Mouse (Mus musculus) neural tube, embryonic 15.5 days (tissue): ENCODE measurements around the gene Vmn1r36. TPM values are rescaled to one million over a fixed set of nuclear protein-coding genes. Genes with fewer than 3 reads are reported as not detected.
"Not testable (repeated sequence)": the region's sequence is repeated elsewhere in the genome, so short reads cannot be mapped to it uniquely, and the experiment has no call there.

ENCODE experiments used
- ATAC-seq: fragments of 200-750 bp; cut with Nextera tagmentation; 2 replicates; pipeline ENCODE4 v1.8.0; 2017; ENCODE audit warnings: mild to moderate bottlenecking, moderate TSS enrichment, moderate library complexity; ENCODE audit not compliant: low FRiP score
- H3K27ac ChIP-seq: fragments of 300-500 bp; sonication (generic); replicated peaks from 2 replicates; pipeline ENCODE4 v1.5.1; 2015; ENCODE audit warnings: mild to moderate bottlenecking, inconsistent platforms
- H3K27me3 ChIP-seq: fragments of 300-500 bp; sonication (generic); replicated peaks from 2 replicates; pipeline ENCODE4 v1.6.1; 2015; ENCODE audit warnings: inconsistent platforms
- H3K36me3 ChIP-seq: fragments of 300-500 bp; sonication (generic); 2 replicates; pipeline ENCODE4 v1.6.1; 2015; ENCODE audit warnings: inconsistent platforms
- H3K4me1 ChIP-seq: fragments of 300-500 bp; sonication (generic); 2 replicates; pipeline ENCODE4 v1.6.1; 2015; ENCODE audit warnings: inconsistent platforms
- H3K4me2 ChIP-seq: fragments of 300-500 bp; sonication (generic); 2 replicates; pipeline ENCODE4 v1.6.1; 2015; ENCODE audit warnings: inconsistent platforms, mild to moderate bottlenecking, moderate library complexity
- H3K4me3 ChIP-seq: fragments of 300-500 bp; sonication (generic); replicated peaks from 2 replicates; pipeline ENCODE4 v1.5.1; 2015; ENCODE audit warnings: mild to moderate bottlenecking, inconsistent platforms
- H3K9ac ChIP-seq: fragments of 300-500 bp; sonication (generic); replicated peaks from 2 replicates; pipeline ENCODE4 v1.6.1; 2015; ENCODE audit warnings: mild to moderate bottlenecking, inconsistent platforms
- H3K9me3 ChIP-seq: fragments of 300-500 bp; sonication (generic); replicated peaks from 2 replicates; pipeline ENCODE4 v1.6.1; 2016; ENCODE audit warnings: inconsistent platforms
- WGBS: fragments of 180-500 bp; shearing (Covaris S2); methylation state at CpG from one replicate; pipeline ENCODE4 v1.1.7; 2015; ENCODE audit warnings: mixed read lengths; 5-methylcytosine and 5-hydroxymethylcytosine counted together
- polyA plus RNA-seq: library from polyadenylated mRNA; unstranded; fragments of >200 nt; fragmentation: Nextera tagmentation; extraction: Ambion mirVana; gene quantifications from 2 replicates; pipeline ENCODE4 v1.2.1, GENCODE M21; 2015

Vmn1r36 gene
- not detected in 2 replicates for polyA plus RNA-seq

DNA sequence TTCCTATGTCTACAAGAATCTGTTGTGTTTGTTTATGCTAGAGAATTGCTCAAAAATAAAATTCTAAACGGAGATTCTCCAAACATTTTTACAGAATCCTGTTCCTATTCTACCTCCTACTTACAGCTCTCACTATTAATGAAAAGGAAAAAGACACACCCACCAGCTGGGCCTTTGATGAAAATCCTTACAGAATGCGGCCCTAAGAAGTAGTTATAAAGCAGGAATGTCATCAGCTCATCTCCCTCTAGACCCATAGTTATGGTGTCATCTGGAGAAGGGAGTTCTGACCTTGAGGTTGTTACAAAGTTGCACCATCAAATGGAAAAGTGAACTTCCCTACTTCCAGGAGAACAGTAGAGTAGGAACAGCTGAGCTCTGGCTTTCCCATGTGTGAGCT, at the start of gene Vmn1r36:
Gene Vmn1r36 (minus strand): TSS at position 101 of the 400 bp plus-strand sequence.
- WGBS = 70% methylated on average over 2 of the region's 2 CpGs
- not testable (repeated sequence) for H3K4me2 ChIP-seq

DNA sequence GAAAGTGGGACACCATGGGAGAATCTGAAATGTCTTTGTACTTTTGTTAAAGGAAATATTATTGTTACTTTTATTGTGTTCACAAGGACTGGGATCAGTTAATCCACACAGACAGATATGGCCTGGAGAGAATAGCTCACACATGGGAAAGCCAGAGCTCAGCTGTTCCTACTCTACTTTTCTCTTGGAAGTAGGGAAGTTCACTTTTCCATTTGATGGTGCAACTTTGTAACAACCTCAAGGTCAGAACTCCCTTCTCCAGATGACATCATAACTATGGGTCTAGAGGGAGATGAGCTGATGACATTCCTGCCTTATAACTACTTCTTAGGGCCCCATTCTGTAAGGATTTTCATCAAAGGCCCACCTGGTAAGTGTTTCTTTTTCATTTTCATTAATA, 10.1 kb upstream of the Vmn1r36 start, which contains the start of gene Vmn1r37:
Gene Vmn1r37 (plus strand): TSS at position 301 of the 400 bp plus-strand sequence.
- not testable (repeated sequence) for H3K4me1 ChIP-seq, ATAC-seq, H3K9ac ChIP-seq

More for the DNA sequence above, at the start of gene Vmn1r36:
- not testable (repeated sequence) for H3K4me1 ChIP-seq, H3K9me3 ChIP-seq, H3K27ac ChIP-seq, H3K9ac ChIP-seq, H3K27me3 ChIP-seq, ATAC-seq, H3K4me3 ChIP-seq, H3K36me3 ChIP-seq

DNA sequence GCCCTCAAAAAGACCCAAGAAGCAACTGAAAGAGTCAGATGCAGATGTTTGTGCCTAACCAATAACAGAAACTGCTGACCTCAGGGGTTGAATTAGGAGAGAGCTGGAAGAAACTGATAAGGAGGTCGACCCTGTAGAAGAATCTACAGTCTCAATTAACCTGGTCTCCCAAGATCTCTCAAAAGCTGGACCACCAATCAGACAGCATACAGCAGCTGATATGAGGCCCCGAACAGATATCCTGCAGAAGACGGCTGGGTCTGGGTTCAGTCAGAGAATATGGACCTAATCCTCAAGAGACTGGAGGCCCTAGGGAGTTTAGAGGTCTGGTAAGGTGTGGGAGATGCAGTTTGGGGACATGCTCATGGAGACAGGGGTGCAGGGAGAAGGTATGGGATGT, 5.1 kb downstream of the Vmn1r36 start:
- no peak overlapping the region for H3K9ac ChIP-seq
- H3K4me1 ChIP-seq = no peaks in the 10 kb centered on the region
- ATAC-seq = no peak
- 87% methylated on average over 3 of the region's 3 CpGs for WGBS
- no peaks in the 10 kb centered on the region for H3K9me3 ChIP-seq
- H3K27me3 ChIP-seq = no peaks in the 10 kb centered on the region
- no peak overlapping the region for H3K27ac ChIP-seq
- H3K36me3 ChIP-seq = no peaks in the 10 kb centered on the region
- no peak overlapping the region for H3K4me3 ChIP-seq
- no peak overlapping the region for H3K4me2 ChIP-seq

More for the DNA sequence above, 10.1 kb upstream of the Vmn1r36 start, which contains the start of gene Vmn1r37:
- H3K27ac ChIP-seq, H3K4me3 ChIP-seq, H3K4me2 ChIP-seq, H3K36me3 ChIP-seq, H3K9me3 ChIP-seq, H3K27me3 ChIP-seq: not testable (repeated sequence)

DNA sequence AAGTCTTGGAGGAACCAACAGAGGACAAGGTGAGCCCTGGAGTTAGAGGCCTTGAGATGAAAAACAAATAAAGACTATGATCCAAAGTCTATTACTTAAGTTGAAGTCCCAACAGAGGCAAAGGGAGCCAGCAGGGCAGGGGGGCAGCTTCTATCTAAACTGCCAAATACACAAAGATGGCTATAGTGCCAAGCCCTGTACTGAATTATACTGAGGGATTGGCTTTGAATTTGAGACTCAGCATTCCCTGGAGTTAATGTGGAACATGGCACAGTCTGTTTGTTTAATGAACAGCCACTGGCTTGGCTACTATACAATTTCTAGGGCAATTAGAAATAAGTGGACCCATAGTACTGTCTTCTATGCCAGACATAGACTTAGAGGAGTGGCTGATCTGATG, 10.1 kb downstream of the Vmn1r36 start:
- Histone ChIP-seq H3K4me2 (no peak overlapping the region), H3K9ac (no peak overlapping the region), H3K9me3 (no peaks in the 10 kb centered on the region), H3K27me3 (no peaks in the 10 kb centered on the region), H3K36me3 (no peaks in the 10 kb centered on the region), H3K4me3 (no peak overlapping the region), H3K4me1 (no peaks in the 10 kb centered on the region), H3K27ac (no peak overlapping the region)
- no peak for ATAC-seq

DNA sequence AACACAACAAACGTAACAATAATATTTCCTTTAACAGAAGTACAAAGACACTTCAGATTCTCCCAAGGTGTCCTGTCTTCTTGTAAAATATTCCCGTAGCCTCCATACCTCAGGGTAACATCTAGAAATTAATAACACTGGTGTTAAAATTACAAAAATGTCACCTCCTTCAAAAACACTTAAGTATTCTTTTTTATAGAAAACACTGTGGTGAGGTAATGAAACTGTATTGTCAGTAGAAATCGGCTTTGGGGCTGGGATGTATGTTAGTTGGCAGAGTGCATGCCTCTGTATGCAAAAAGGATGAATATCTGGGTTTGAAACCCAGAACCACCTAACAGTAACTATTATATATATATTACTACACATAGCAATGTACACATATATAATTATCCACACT, 33.2 kb downstream of the Vmn1r36 start, which contains the start of gene Vmn1r35:
Gene Vmn1r35 (minus strand): TSS at position 101 of the 400 bp plus-strand sequence.
- Histone ChIP-seq H3K9me3 (no peaks in the 10 kb centered on the region), H3K4me1 (no peaks in the 10 kb centered on the region), H3K27me3 (no peaks in the 10 kb centered on the region), H3K9ac (no peak within 1 kb of the TSS), H3K4me2 (no peak within 1 kb of the TSS), H3K36me3 (no peaks in the 10 kb centered on the region), H3K4me3 (no peak within 1 kb of the TSS), H3K27ac (no peak within 1 kb of the TSS)
- WGBS = 83% methylated on average over 3 of the region's 3 CpGs
- ATAC-seq = no peak

Other genes starting within 250 kb of the Vmn1r36 start
- gene Mad2l1, start 183.8 kb downstream of the Vmn1r36 start, polyA plus RNA-seq = 16.0 and 33.5 TPM in 2 replicates
- not detected in 2 replicates for gene Vmn1r32, start 159.1 kb downstream of the Vmn1r36 start, polyA plus RNA-seq
- gene Vmn1r33, start 100.9 kb downstream of the Vmn1r36 start, polyA plus RNA-seq = not detected in 2 replicates
- gene Vmn1r34, start 75.3 kb downstream of the Vmn1r36 start, polyA plus RNA-seq = not detected in 2 replicates
- not detected in 2 replicates for gene Vmn1r35, start 33.3 kb downstream of the Vmn1r36 start, polyA plus RNA-seq
- gene Vmn1r37, start 10.2 kb upstream of the Vmn1r36 start, polyA plus RNA-seq = not detected in 2 replicates
- not detected in 2 replicates for gene Vmn1r38, start 63.5 kb upstream of the Vmn1r36 start, polyA plus RNA-seq
- gene Vmn1r39, start 91.4 kb upstream of the Vmn1r36 start, polyA plus RNA-seq = not detected in 2 replicates
- 65.9 and 75.1 TPM in 2 replicates for gene Gng12, start 177.2 kb upstream of the Vmn1r36 start, polyA plus RNA-seq